Mouse (Mus musculus): ENCODE data around the gene Pde1a. TPM values are rescaled to one million over a fixed set of nuclear protein-coding genes. Genes with fewer than 3 reads are reported as not detected.

The Pde1a gene
- polyA plus RNA-seq, 1 experiment from 2014 or later: 10.7 TPM

DNA sequence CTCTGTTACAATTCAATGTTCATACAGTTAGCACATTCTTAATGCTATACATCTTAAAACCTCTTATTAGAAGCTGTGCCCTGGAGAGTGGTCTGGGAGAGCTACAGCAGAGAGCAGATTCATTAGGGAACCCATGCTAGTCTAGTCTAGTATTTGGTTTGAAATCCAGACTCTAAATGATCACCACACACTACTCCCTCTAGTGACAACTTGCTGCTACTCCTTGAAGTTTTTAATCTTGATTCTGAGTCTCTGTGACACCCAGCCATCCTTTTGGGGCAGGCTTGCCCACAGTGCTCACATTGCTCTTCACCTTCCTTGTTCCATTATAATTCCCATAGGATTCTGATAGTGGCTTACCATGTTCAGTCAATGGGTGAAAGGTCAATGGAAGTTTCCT is 206.9 kb downstream of the Pde1a start:
- no peak overlapping the region for H3K4me3 ChIP-seq
- no peak for ATAC-seq
- no peaks in the 10 kb centered on the region for H3K4me1 ChIP-seq
- H3K9me3 ChIP-seq (replicated peaks): no peaks in the 10 kb centered on the region
- H3K9ac ChIP-seq: no peak overlapping the region
- H3K4me2 ChIP-seq: no peak overlapping the region
- no peaks in the 10 kb centered on the region for H3K27me3 ChIP-seq (replicated peaks)
- no peaks in the 10 kb centered on the region for H3K36me3 ChIP-seq
- no peak overlapping the region for H3K27ac ChIP-seq

DNA sequence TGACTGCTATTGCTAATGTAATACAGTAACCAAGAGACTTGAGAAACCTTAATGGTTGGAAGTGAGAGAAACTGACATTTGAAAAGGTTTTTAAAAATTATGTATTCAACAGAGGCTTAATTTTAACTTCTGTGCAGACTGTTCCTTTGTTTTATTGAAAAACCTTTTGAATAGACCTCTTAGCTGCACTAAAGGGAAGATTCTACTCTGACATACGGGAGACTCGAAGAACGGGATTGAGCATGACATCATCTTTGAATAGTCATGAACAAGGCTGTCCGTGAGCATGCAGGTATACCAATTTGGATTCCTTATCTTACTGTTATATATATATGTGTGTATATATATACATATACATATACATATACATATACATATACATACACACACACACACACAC is 207.9 kb downstream of the Pde1a start:
- WGBS (ENCODE audit: insufficient replicate concordance): 74% methylated on average over 4 of the region's 4 CpGs
- no peak for ATAC-seq
- H3K9ac ChIP-seq: no peak overlapping the region
- H3K36me3 ChIP-seq: no peaks in the 10 kb centered on the region
- H3K4me3 ChIP-seq: no peak overlapping the region
- H3K4me2 ChIP-seq: no peak overlapping the region
- H3K27ac ChIP-seq: no peak overlapping the region
- H3K4me1 ChIP-seq: no peaks in the 10 kb centered on the region
- H3K27me3 ChIP-seq (replicated peaks): no peaks in the 10 kb centered on the region
- H3K9me3 ChIP-seq (replicated peaks): no peaks in the 10 kb centered on the region

DNA sequence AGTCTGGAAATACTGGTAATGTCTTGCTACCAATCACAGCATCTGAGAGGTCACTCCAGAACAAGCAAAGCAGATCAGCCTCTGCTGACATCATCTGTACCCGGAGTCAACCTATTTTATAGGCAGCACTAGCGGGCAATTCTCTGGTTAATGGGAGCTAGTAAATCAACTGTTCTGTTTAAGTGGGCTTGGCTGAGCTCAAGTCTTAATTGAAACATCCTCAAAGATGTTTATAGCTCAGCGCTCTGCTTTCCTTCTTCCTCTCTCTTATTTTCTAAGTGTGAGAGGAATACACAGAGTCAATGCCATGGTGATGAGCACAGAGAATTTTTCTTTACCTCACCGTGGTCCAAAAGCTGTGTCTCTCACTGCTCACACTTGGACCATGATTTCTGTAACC is 208.8 kb downstream of the Pde1a start:
- Histone ChIP-seq H3K4me2 (no peak overlapping the region), H3K36me3 (no peaks in the 10 kb centered on the region), H3K27ac (no peak overlapping the region), H3K4me1 (no peaks in the 10 kb centered on the region), H3K27me3 (replicated peaks) (no peaks in the 10 kb centered on the region), H3K9ac (no peak overlapping the region), H3K4me3 (no peak overlapping the region), H3K9me3 (replicated peaks) (no peaks in the 10 kb centered on the region)
- ATAC-seq: no peak
- 70% methylated on average over 4 of the region's 4 CpGs for WGBS (ENCODE audit: insufficient replicate concordance)

DNA sequence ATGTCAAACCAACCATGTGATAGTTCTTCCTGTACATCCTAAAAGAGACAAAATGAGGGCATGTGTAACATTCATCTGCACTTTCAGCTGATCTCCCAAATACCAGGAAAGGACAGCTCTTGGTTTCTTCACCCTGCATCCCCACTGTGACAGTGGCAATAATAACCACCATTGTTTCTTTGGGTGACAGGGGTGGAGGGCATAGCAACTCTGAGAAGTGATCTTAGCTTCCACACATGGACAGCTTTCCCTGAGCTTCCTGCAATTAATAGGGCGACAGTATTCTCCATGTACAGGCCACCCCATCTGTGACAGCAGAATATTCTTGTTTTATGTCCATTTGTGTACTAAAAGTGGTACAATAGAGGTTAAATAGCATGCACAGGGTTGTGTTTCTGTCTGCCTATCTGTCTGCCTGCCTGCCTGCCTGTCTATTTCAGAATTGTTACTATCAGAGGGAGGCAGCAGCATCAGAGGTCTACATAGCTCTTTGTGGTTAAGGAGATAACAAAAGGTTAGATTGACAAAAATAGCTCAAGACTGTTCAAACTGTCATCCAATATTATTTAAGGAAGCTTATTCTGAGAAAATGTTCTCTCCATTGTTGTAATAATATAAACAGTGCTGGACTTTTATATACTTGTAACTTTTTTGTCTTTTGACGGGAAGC is 227.3 kb downstream of the Pde1a start:
- no peak overlapping the region for H3K4me2 ChIP-seq
- no peak overlapping the region for H3K4me3 ChIP-seq
- no peak overlapping the region for H3K9ac ChIP-seq
- no peaks in the 10 kb centered on the region for H3K9me3 ChIP-seq (replicated peaks)
- no peaks in the 10 kb centered on the region for H3K36me3 ChIP-seq
- H3K4me1 ChIP-seq: peaks cover 8% of the 10 kb centered on the region
- H3K27ac ChIP-seq: no peak overlapping the region
- ATAC-seq: peak; percentile 93
- WGBS (ENCODE audit: insufficient replicate concordance): 49% methylated on average over 2 of the region's 2 CpGs
- H3K27me3 ChIP-seq (replicated peaks): no peaks in the 10 kb centered on the region

DNA sequence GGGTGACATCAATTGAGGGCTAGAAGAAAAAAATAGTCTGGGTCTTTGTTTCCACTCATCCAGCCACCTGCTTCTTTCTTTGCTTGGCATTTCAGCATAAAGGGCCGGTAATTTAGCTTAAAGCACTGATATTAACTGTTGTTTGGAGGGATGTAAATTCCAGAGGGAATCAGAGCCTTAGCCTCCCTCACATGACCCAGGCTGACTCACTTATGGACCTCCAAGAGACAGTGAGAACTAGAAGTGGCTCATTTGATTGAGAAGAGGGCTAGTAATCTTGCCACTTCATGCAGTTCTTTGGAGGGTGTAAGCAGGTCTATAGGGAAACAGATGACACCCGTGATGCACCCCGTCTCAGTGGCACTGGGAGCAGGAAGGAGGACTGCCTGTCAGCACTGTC is 230.7 kb downstream of the Pde1a start:
- no peaks in the 10 kb centered on the region for H3K27me3 ChIP-seq (replicated peaks)
- WGBS (ENCODE audit: insufficient replicate concordance): 66% methylated on average over 3 of the region's 3 CpGs
- no peak for ATAC-seq

DNA sequence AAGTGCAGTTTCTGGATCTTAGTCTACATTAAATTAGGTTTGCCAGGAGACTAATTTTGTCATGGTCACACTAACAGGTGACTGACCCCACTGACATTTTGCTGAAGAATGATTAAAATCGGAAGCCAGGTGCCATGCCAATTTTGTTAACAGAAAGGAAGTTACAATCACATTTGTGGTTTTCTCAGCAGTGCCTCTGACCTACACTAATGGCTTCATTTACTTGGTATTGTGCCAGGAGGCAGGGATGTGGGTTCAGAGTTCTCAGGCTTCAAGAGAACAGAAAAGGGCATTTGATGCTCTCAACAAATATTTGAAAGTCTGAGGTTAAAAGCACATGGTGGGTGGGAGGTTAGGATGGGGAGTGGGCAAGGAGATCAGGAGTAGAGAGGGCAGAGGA is 236.4 kb downstream of the Pde1a start:
- Histone ChIP-seq H3K27me3 (replicated peaks) (no peaks in the 10 kb centered on the region), H3K4me1 (no peaks in the 10 kb centered on the region), H3K27ac (no peak overlapping the region), H3K36me3 (no peaks in the 10 kb centered on the region), H3K9me3 (replicated peaks) (no peaks in the 10 kb centered on the region), H3K9ac (no peak overlapping the region), H3K4me3 (no peak overlapping the region), H3K4me2 (no peak overlapping the region)
- WGBS (ENCODE audit: insufficient replicate concordance): 47% methylated on average over 1 of the region's 1 CpGs
- ATAC-seq: no peak

More for the DNA sequence above, 230.7 kb downstream of the Pde1a start:
- no peak overlapping the region for H3K9ac ChIP-seq
- no peaks in the 10 kb centered on the region for H3K36me3 ChIP-seq
- no peak overlapping the region for H3K4me2 ChIP-seq
- no peaks in the 10 kb centered on the region for H3K9me3 ChIP-seq (replicated peaks)
- no peak overlapping the region for H3K4me3 ChIP-seq
- peaks cover 8% of the 10 kb centered on the region for H3K4me1 ChIP-seq
- no peak overlapping the region for H3K27ac ChIP-seq

DNA sequence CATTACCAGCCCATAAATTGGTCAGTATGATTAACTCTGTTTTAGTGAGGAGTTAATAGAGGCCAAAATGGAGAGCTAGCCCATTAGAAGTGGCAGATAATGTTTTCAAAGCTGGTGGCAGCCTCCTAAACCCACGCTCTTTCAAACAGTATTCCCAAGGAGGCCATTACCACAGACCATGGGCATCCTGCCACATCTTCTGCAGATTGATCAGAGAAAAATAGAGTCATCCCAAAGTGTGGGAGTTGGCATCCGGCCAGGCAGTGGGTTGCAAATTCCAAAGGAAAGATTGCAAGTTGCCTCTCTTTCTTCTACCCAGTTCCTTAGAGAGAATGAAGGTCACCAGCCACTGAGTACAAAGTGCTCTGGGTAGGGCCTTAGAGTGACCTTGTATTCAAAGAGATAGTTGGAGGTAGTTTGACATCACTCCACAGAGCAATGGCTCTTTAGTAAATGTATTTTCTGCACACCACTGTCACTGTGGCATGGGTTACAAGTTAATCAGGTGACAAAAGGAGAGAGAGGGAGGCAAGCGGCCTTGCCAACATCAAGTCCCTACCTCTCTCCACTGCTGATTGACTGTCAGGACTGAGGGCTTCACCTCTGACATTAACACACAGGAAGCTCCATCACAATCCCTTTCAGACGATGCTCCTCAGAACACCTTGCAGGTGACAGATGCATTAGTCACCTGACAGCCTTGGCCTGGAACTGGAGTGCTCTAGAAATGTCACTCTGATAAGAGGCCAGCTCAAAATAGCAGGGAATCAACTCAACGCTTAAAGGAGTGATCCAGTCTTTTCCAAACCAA is 237.3 kb downstream of the Pde1a start:
- Histone ChIP-seq H3K4me1 (no peaks in the 10 kb centered on the region), H3K4me2 (no peak overlapping the region), H3K27me3 (replicated peaks) (no peaks in the 10 kb centered on the region), H3K9me3 (replicated peaks) (no peaks in the 10 kb centered on the region), H3K4me3 (no peak overlapping the region), H3K36me3 (no peaks in the 10 kb centered on the region), H3K27ac (no peak overlapping the region), H3K9ac (no peak overlapping the region)
- 64% methylated on average over 5 of the region's 5 CpGs for WGBS (ENCODE audit: insufficient replicate concordance)
- no peak for ATAC-seq

DNA sequence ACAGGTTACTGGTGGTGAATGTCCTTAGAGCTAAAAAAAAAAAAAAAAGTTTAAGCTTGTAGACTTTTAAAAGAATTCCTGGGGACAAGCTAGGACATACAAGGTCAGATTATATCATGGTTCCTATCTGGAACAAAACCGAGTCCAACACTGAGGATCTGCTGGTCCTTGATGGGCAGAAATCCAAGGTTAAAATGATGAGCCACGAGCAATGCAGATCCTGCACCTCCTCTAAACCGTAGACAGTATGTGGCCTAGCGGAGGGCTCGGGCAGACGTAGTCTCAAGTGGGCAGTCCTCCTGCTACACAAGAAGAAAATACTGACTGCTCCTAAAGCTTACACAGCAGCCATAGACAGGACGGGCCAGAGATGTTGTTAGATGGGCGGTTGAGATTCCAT is 238.5 kb downstream of the Pde1a start:
- Histone ChIP-seq H3K36me3 (no peaks in the 10 kb centered on the region), H3K27me3 (replicated peaks) (no peaks in the 10 kb centered on the region), H3K9ac (no peak overlapping the region), H3K4me3 (no peak overlapping the region), H3K27ac (no peak overlapping the region), H3K4me2 (no peak overlapping the region), H3K9me3 (replicated peaks) (no peaks in the 10 kb centered on the region), H3K4me1 (no peaks in the 10 kb centered on the region)
- WGBS (ENCODE audit: insufficient replicate concordance): 66% methylated on average over 8 of the region's 8 CpGs
- ATAC-seq: no peak

DNA sequence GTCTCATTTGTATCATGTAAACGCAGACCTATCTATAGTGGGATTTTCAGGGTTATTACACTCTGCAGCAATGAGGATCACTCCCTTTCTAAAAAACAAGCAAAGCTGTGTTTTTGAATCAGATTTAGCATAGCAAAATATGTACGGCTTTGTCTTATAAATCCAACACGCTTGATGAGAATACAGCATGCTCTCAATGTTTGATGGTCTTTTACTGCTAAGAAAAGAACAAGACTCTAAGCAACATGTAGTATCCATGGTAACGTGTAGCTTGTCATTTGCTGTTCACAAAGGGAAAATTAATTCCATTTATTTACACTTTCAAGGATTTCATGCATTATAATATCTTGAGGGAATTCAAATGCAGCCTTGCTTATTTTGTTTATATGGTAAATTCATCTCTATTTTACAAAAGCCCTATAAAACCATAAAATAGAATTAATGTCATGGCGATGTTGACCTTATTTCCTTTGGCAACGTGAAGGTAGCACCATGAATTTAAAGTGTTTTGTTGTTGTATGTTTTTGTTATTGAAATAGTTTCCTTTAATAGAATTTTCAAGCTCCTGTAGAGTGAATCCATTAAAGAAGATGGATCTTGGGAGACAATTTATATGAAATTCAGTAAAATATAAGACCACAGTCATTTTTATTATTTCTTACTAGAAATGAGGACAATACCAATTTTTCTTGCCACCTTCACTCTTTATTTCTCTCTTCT is 245.5 kb downstream of the Pde1a start:
- Histone ChIP-seq H3K27ac (no peak overlapping the region), H3K4me2 (no peak overlapping the region), H3K27me3 (replicated peaks) (no peaks in the 10 kb centered on the region), H3K9me3 (replicated peaks) (no peaks in the 10 kb centered on the region), H3K4me3 (no peak overlapping the region), H3K36me3 (no peaks in the 10 kb centered on the region), H3K9ac (no peak overlapping the region), H3K4me1 (no peaks in the 10 kb centered on the region)
- 68% methylated on average over 6 of the region's 6 CpGs for WGBS (ENCODE audit: insufficient replicate concordance)
- ATAC-seq: no peak

DNA sequence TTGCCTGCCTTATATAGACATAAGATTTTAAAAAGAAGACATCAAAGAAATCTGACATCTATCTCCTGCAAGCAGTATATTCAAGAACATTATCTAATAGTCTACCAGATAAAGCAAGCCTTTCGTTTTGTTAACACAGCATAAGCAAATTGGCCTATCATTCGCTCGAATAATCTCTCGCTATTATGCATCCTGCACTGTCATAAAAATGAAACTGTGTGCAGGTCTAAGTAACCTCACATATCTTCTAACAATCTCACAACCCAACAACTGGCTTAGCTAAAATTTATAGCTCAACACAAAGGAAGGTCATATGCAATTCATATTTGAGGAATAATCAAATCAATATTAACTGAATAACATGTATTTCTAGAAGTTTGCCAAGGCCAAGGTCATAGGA is 246.0 kb downstream of the Pde1a start:
- no peak overlapping the region for H3K4me2 ChIP-seq
- H3K27me3 ChIP-seq (replicated peaks): no peaks in the 10 kb centered on the region
- no peak overlapping the region for H3K27ac ChIP-seq
- no peak for ATAC-seq
- no peaks in the 10 kb centered on the region for H3K9me3 ChIP-seq (replicated peaks)
- H3K4me1 ChIP-seq: no peaks in the 10 kb centered on the region
- no peak overlapping the region for H3K4me3 ChIP-seq
- no peaks in the 10 kb centered on the region for H3K36me3 ChIP-seq
- no peak overlapping the region for H3K9ac ChIP-seq
- 76% methylated on average over 4 of the region's 4 CpGs for WGBS (ENCODE audit: insufficient replicate concordance)

DNA sequence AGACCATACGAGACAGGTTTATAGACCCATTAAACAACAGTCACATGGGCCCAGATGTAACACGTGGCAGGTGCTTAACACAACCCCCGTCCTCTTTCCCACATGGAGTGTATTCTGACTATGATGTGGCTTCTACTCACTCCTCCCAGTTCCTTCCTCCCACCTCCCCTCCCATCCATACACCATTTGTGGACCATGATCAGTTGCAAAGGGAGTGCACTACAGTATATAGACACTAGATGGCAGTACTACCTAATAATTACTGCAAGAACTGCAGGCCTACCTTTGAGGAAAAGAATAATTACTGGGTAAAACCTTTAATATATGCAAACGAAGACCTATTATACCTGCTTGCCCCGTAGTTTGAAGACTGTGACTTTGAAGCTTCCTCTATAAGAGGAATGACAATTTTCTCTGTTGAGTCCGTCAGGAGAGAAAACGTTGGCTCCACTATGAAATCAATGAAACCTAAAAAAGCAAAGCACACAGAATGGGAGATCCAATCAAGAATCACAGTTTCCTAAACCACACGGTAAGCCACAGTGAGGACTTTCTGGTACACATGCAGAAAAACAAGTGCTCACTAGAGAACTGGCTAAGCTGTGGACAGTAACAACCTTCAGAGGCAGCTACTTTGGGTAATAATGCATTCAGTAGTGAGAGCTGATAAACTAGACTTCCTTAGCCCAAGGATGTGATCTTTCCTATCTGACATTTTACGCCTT is 263.8 kb downstream of the Pde1a start:
- H3K36me3 ChIP-seq: no peaks in the 10 kb centered on the region
- H3K27ac ChIP-seq: no peak overlapping the region
- no peaks in the 10 kb centered on the region for H3K4me1 ChIP-seq
- no peak overlapping the region for H3K4me3 ChIP-seq
- peak; percentile 21; the same call in 1 of the 2 replicates for ATAC-seq
- no peaks in the 10 kb centered on the region for H3K9me3 ChIP-seq (replicated peaks)
- 32% methylated on average over 9 of the region's 9 CpGs for WGBS (ENCODE audit: insufficient replicate concordance)
- no peak overlapping the region for H3K4me2 ChIP-seq
- H3K27me3 ChIP-seq (replicated peaks): no peaks in the 10 kb centered on the region
- no peak overlapping the region for H3K9ac ChIP-seq

DNA sequence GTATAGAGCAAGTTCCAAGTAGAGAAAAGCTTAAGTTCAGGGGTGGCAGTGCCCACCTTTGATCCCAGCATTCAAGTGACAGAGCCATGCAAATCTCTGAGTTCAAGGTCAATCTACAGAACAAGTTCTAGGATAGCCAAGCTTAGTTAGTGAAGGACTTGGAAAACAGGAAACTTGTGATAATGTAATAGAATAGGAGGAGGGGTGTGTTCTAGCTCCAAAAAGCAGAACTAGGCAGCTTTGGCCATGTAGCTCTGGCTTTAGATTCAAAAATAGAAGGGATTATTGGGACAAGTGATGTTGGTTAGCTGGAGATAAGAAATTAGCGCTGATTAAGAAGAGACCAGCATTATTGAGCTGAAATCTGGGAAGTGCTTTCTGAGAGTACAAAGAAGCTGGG is 272.4 kb downstream of the Pde1a start:
- H3K36me3 ChIP-seq: no peaks in the 10 kb centered on the region
- H3K4me2 ChIP-seq: no peak overlapping the region
- H3K4me3 ChIP-seq: no peak overlapping the region
- H3K9ac ChIP-seq: no peak overlapping the region
- WGBS (ENCODE audit: insufficient replicate concordance): 48% methylated on average over 1 of the region's 1 CpGs
- no peak overlapping the region for H3K27ac ChIP-seq
- no peaks in the 10 kb centered on the region for H3K4me1 ChIP-seq
- ATAC-seq: no peak
- no peaks in the 10 kb centered on the region for H3K27me3 ChIP-seq (replicated peaks)
- no peaks in the 10 kb centered on the region for H3K9me3 ChIP-seq (replicated peaks)

All from liver, embryonic 12.5 days (tissue).